ENCODE assay signal across 14 mouse cellular contexts in genomic region chr13:20127553-20127952, GRCm38 (mm10). TPM values are rescaled to one million over a fixed set of nuclear protein-coding genes. Genes with fewer than 3 reads are reported as not detected.
DNase-seq lines count a peak whose midpoint lies in the region; ATAC-seq lines count a peak whose summit lies in the region.
"Had no signal": no experiment of that assay in that cellular context is flagged by ENCODE, and none has a peak within 500 bp of the region (broad histone marks: within the 10 kb centered on the region; RNA-seq: fewer than 3 reads in every experiment).

No protein-coding gene starts in this region.

- no peaks in the 10 kb centered on the region for H3K27me3 ChIP-seq in kidney, embryonic 15.5 days
- H3K27me3 ChIP-seq: hindbrain, embryonic 12.5 days had no signal

- H3K9ac ChIP-seq in kidney, embryonic 15.5 days: no peak overlapping the region
- H3K9ac ChIP-seq: forebrain, embryonic 12.5 days; hindbrain, embryonic 12.5 days had no signal

- H3K4me1 ChIP-seq in kidney, embryonic 15.5 days: peaks cover 3% of the 10 kb centered on the region; the same call in 1 of the 2 replicates
- H3K4me1 ChIP-seq: forebrain, embryonic 12.5 days; hindbrain, embryonic 12.5 days had no signal

- WGBS in kidney, embryonic 15.5 days: 70% methylated on average over 4 of the region's 4 CpGs

- DNase-seq in kidney, adult 9 months: peak; percentile 26
- DNase-seq in spleen, postnatal 36 days (ENCODE audit: low spot score in 2 of 2): peak; percentile 61 to 68
- no peak for DNase-seq in spleen, adult 12 weeks (ENCODE audit: low spot score)
- peak; percentile 17 for DNase-seq in heart, postnatal 4 days
- no peak for DNase-seq in thymus, postnatal 0 days (ENCODE audit: low spot score)
- DNase-seq: cerebellum, postnatal 10 days; kidney, postnatal 4 days; right cerebral cortex, postnatal 4 days; thymus, adult 18-20 months had no signal

- no peaks in the 10 kb centered on the region for H3K9me3 ChIP-seq in kidney, embryonic 15.5 days (replicated peaks)
- H3K9me3 ChIP-seq: forebrain, embryonic 12.5 days; hindbrain, embryonic 12.5 days had no signal

- H3K4me3 ChIP-seq in kidney, embryonic 15.5 days (replicated peaks): no peak overlapping the region
- H3K4me3 ChIP-seq: forebrain, embryonic 12.5 days; hindbrain, embryonic 12.5 days had no signal

- no peak overlapping the region for H3K27ac ChIP-seq in kidney, embryonic 15.5 days
- H3K27ac ChIP-seq: forebrain, embryonic 12.5 days; hindbrain, embryonic 12.5 days had no signal

- no peaks in the 10 kb centered on the region for H3K36me3 ChIP-seq in kidney, embryonic 15.5 days
- H3K36me3 ChIP-seq: forebrain, embryonic 12.5 days; hindbrain, embryonic 12.5 days had no signal

- no peak for ATAC-seq in kidney, embryonic 15.5 days (replicated peaks; ENCODE audit: low FRiP score)
- ATAC-seq in neutrophil, adult 5-6 weeks (ENCODE audit: extremely low read depth, insufficient number of reproducible peaks, low FRiP score, poor library complexity, severe bottlenecking): peak; percentile 81
- no peak for ATAC-seq in cerebellum, adult (ENCODE audit: insufficient number of reproducible peaks, low FRiP score, low TSS enrichment)

- H3K4me2 ChIP-seq in kidney, embryonic 15.5 days: no peak overlapping the region
- H3K4me2 ChIP-seq: forebrain, embryonic 12.5 days; hindbrain, embryonic 12.5 days had no signal

RNA-seq across cellular contexts. Expression of gene Elmo1, which starts 37.2 kb away (rescaled TPM):
- polyA plus RNA-seq in kidney, embryonic 15.5 days (2015; fragmentation: Nextera tagmentation; extraction: Ambion mirVana): 16.1 and 16.9 TPM in 2 replicates
- 10 to 100 TPM; 21.1 to 22.4 TPM for total RNA-seq in heart, postnatal 4 days (2021)
- total RNA-seq in neutrophil, adult 5-6 weeks (2017): 104 and 117 TPM in 2 replicates
- polyA plus RNA-seq in thymus, postnatal 0 days (2015; fragmentation: Nextera tagmentation; extraction: Ambion mirVana): 30.1 and 32.3 TPM in 2 replicates

Comparison
In these comparisons a context has a peak if more than half of its experiments do, and no peak if none do; other contexts are left out.
1. DNase-seq: peak in kidney, adult 9 months (single experiment), spleen, postnatal 36 days (2 of 2) and heart, postnatal 4 days (single experiment); none in spleen, adult 12 weeks (single experiment) and thymus, postnatal 0 days (single experiment).